Mouse (Mus musculus) B cell, adult 2 months (primary cell): ENCODE results near the gene Gm3047.
"Not testable (repeated sequence)": the region's sequence is repeated elsewhere in the genome, so short reads cannot be mapped to it uniquely, and the experiment has no call there.

ENCODE experiments used
- DNase-seq, 2 experiments: peaks; one replicate each; pipeline ENCODE4 v3.0.0; 2022

The Gm3047 gene

GRCm38 (mm10) chr14:4555105-4555504, at the start of gene Gm3047:
Gm3047 (plus strand) TSS chr14:4555405.
- DNase-seq: not testable (repeated sequence)
